Mouse (Mus musculus): Measurements from ENCODE around the gene Mapkapk2. TPM values are rescaled to one million over a fixed set of nuclear protein-coding genes. Genes with fewer than 3 reads are reported as not detected.

The Mapkapk2 gene
- total RNA-seq (2023): 278 and 402 TPM in 2 replicates

GRCm38 (mm10) chr1:131097700-131098094 is at the start of gene Mapkapk2:
Gene Mapkapk2 (minus strand): TSS chr1:131097826.

GRCm38 (mm10) chr1:131138191-131139016 is 40.8 kb upstream of the Mapkapk2 start, which contains the start of gene Dyrk3:
Gene Dyrk3 (minus strand): TSS chr1:131138340.

GRCm38 (mm10) chr1:131019492-131020098 is 78.0 kb downstream of the Mapkapk2 start, which contains the start of gene Il10:
Gene Il10 (plus strand): TSS chr1:131019845.

Other genes starting within 250 kb of the Mapkapk2 start
- gene Fcmr, start 232.2 kb downstream of the Mapkapk2 start, total RNA-seq (2023): 0.63 and 1.6 TPM in 2 replicates
- gene Il24, start 210.4 kb downstream of the Mapkapk2 start, total RNA-seq (2023): not detected in 2 replicates
- not detected in 2 replicates for gene Il20, start 186.4 kb downstream of the Mapkapk2 start, total RNA-seq (2023)
- gene Il19, start 157.7 kb downstream of the Mapkapk2 start, total RNA-seq (2023): not detected in 2 replicates
- gene Il10, start 78.0 kb downstream of the Mapkapk2 start, total RNA-seq (2023): not detected in 2 replicates
- gene Dyrk3, start 40.5 kb upstream of the Mapkapk2 start, total RNA-seq (2023): 6.9 and 8.4 TPM in 2 replicates
- gene Eif2d, start 55.4 kb upstream of the Mapkapk2 start, total RNA-seq (2023): 14.0 and 15.9 TPM in 2 replicates
- 170 and 177 TPM in 2 replicates for gene Rassf5, start 147.4 kb upstream of the Mapkapk2 start, total RNA-seq (2023)
- gene Ikbke, start 181.8 kb upstream of the Mapkapk2 start, total RNA-seq (2023): 37.8 and 45.6 TPM in 2 replicates

Data from neutrophil, adult 65 days (primary cell).